Mouse (Mus musculus) intestine, embryonic 16.5 days (tissue): ENCODE data around the gene Dvl2. TPM values are rescaled to one million over a fixed set of nuclear protein-coding genes. Genes with fewer than 3 reads are reported as not detected.

ENCODE experiments used
- ATAC-seq: fragments of 200-750 bp; cut with Nextera tagmentation; 2 replicates; pipeline ENCODE4 v1.8.0; 2017; ENCODE audit warnings: moderate TSS enrichment, moderate library complexity
- H3K27ac ChIP-seq: fragments of 300-500 bp; sonication (generic); 2 replicates; pipeline ENCODE4 v1.5.1; 2014; ENCODE audit warnings: mild to moderate bottlenecking, low read length
- H3K27me3 ChIP-seq: fragments of 300-500 bp; sonication (generic); replicated peaks from 2 replicates; pipeline ENCODE4 v1.6.1; 2014; ENCODE audit warnings: low read length, control low read depth, mixed read lengths; ENCODE audit not compliant: control insufficient read depth, insufficient read depth
- H3K36me3 ChIP-seq: fragments of 300-500 bp; sonication (generic); 2 replicates; pipeline ENCODE4 v1.6.1; 2014; ENCODE audit warnings: low read length, control low read depth; ENCODE audit not compliant: control insufficient read depth, insufficient read depth
- H3K4me1 ChIP-seq: fragments of 300-500 bp; sonication (generic); 2 replicates; pipeline ENCODE4 v1.6.1; 2014; ENCODE audit warnings: low read length, control low read depth, mixed read lengths; ENCODE audit not compliant: control insufficient read depth, insufficient read depth
- H3K4me2 ChIP-seq: fragments of 300-500 bp; sonication (generic); 2 replicates; pipeline ENCODE4 v1.6.1; 2014; ENCODE audit warnings: low read depth, low read length, control low read depth
- H3K4me3 ChIP-seq: fragments of 300-500 bp; sonication (generic); 2 replicates; pipeline ENCODE4 v1.5.1; 2014; ENCODE audit warnings: mild to moderate bottlenecking, low read length
- H3K9ac ChIP-seq: fragments of 300-500 bp; sonication (generic); 2 replicates; pipeline ENCODE4 v1.6.1; 2014; ENCODE audit warnings: low read depth, low read length
- H3K9me3 ChIP-seq: fragments of 300-500 bp; sonication (generic); 2 replicates; pipeline ENCODE4 v1.6.1; 2016; ENCODE audit warnings: low read length, control low read depth; ENCODE audit not compliant: control insufficient read depth
- WGBS: fragments of 180-500 bp; shearing (Covaris S2); extraction: QIAGEN DNeasy Blood & Tissue Kit; methylation state at CpG from one replicate; pipeline ENCODE4 v1.1.7; 2014; 5-methylcytosine and 5-hydroxymethylcytosine counted together
- polyA plus RNA-seq: library from polyadenylated mRNA; unstranded; fragments of >200 nt; fragmentation: Nextera tagmentation; extraction: Ambion mirVana; gene quantifications from 2 replicates; pipeline ENCODE4 v1.2.1, GENCODE M21; 2015

Gene Dvl2
- polyA plus RNA-seq, 1 experiment from 2014 or later, result 23.8 TPM

DNA sequence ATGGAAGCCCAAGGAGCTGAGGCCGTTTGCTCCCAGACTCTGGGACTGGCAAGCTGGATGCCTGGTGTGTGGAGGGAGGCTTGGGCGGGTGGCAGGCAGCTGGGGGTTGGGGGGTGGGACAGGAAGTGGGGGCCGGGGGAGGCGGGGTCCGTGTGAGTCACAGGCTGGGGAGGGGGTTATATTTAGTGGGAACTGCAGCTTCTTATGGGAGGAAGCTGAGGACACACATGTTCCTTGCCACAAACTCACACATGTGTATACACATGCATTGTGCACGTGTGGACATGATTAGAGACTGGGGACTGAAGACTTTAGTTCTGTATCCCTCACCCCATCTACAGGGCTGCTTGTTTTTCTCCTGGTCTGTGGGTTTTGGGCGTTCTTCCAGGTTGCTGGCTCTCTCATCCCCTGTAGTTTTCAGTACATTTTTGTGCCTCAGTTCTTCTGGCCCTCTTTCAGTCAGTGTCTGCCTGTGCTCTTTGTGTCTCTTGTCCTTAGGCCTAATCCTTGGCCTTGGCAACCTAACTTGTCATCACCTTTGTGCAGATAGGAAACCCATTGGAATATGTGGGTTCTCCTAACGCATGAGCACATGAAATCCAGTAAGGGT, 19.7 kb downstream of the Dvl2 start:
- Histone ChIP-seq H3K36me3 (no peaks in the 10 kb centered on the region), H3K4me3 (peak overlapping the region; percentile 61), H3K27ac (peak overlapping the region; percentile 45), H3K27me3 (0 out of 2 replicates have a peak, but pooled peaks cover 2% of the 10 kb centered on the region), H3K4me2 (peak overlapping the region; percentile 70), H3K4me1 (peaks cover 33% of the 10 kb centered on the region), H3K9me3 (no peaks in the 10 kb centered on the region), H3K9ac (peak overlapping the region; percentile 3; the same call in 1 of the 2 replicates)
- WGBS, result 24% methylated on average over 8 of the region's 8 CpGs
- ATAC-seq, result no peak

DNA sequence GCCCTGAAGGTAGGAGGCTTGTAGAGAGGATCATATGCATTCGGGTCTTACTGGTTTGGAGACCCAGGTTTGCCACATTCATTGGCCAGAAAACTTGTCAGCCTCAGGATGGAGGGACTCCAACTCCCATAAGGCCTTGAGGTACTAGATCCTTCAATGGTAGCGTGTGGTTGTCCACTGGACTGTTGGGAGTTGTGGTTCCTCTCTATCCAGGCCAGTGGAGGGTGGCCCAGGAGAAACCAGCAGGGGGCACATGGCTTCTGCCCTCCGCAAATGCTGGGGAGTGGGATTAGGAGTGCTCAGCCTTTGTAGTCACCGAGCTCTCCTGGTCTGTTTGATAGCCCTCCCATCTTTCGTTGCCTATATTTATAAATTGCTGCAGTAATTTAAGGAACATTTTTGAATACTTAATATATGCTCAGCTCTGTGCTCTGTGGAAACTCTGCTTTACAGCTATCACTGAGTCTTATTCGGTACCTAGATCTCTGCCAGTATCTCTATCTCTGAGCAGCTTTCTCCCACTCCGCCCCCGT, 20.4 kb downstream of the Dvl2 start:
- Histone ChIP-seq H3K4me2 (peak overlapping the region; percentile 89), H3K27me3 (0 out of 2 replicates have a peak, but pooled peaks cover 2% of the 10 kb centered on the region), H3K4me1 (peaks cover 35% of the 10 kb centered on the region), H3K9ac (peak overlapping the region; percentile 52; the same call in 1 of the 2 replicates), H3K9me3 (no peaks in the 10 kb centered on the region), H3K27ac (peak overlapping the region; percentile 69), H3K36me3 (no peaks in the 10 kb centered on the region), H3K4me3 (peak overlapping the region; percentile 56)
- WGBS, result under 1% methylated on average over 8 of the region's 8 CpGs
- ATAC-seq, result peak; percentile 89

GRCm38 (mm10) chr11:70021264-70022132, 21.1 kb downstream of the Dvl2 start:
- H3K36me3 ChIP-seq, result no peaks in the 10 kb centered on the region
- H3K4me1 ChIP-seq, result peaks cover 42% of the 10 kb centered on the region
- no peaks in the 10 kb centered on the region for H3K9me3 ChIP-seq
- peak overlapping the region; percentile 69 for H3K27ac ChIP-seq
- peak overlapping the region; percentile 56 for H3K4me3 ChIP-seq
- H3K4me2 ChIP-seq, result peak overlapping the region; percentile 89
- WGBS, result under 1% methylated on average over 39 of the region's 40 CpGs
- ATAC-seq, result peak; percentile 79
- peak overlapping the region; percentile 52; the same call in 1 of the 2 replicates for H3K9ac ChIP-seq
- H3K27me3 ChIP-seq, result 0 out of 2 replicates have a peak, but pooled peaks cover 2% of the 10 kb centered on the region

GRCm38 (mm10) chr11:70023481-70024150, 23.2 kb downstream of the Dvl2 start:
- H3K9ac ChIP-seq, result peak overlapping the region; percentile 55
- H3K27ac ChIP-seq, result peak overlapping the region; percentile 18; the same call in 1 of the 2 replicates
- H3K36me3 ChIP-seq, result no peaks in the 10 kb centered on the region
- H3K4me2 ChIP-seq, result peak overlapping the region; percentile 51
- ATAC-seq, result no peak
- H3K4me3 ChIP-seq, result peak overlapping the region; percentile 32
- peaks cover 48% of the 10 kb centered on the region for H3K4me1 ChIP-seq
- 3% methylated on average over 26 of the region's 29 CpGs for WGBS
- H3K9me3 ChIP-seq, result no peaks in the 10 kb centered on the region
- H3K27me3 ChIP-seq, result 0 out of 2 replicates have a peak, but pooled peaks cover 2% of the 10 kb centered on the region

DNA sequence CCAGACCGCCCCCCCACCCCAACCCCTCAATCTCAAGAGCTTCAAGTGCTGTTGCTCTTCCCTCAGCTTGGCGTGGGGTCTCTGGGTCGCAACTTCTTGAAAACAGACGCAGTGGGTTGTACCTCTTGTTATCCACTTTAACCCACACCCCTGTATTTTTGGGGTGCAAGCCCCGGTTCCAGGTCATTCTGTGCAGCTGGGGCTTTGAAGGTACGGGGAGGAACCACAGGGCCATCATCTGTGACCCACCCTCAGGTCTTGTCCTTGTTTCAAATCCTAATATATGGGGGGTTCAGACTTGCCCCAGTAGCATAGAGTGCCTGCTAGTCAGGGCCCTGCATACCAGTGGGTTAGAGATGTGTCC, 23.7 kb downstream of the Dvl2 start:
- ATAC-seq, result no peak
- 0 out of 2 replicates have a peak, but pooled peaks cover 2% of the 10 kb centered on the region for H3K27me3 ChIP-seq
- no peaks in the 10 kb centered on the region for H3K9me3 ChIP-seq
- no peaks in the 10 kb centered on the region for H3K36me3 ChIP-seq
- H3K4me3 ChIP-seq, result peak overlapping the region; percentile 32
- H3K4me2 ChIP-seq, result peak overlapping the region; percentile 51
- WGBS, result 16% methylated on average over 6 of the region's 6 CpGs
- H3K27ac ChIP-seq, result peak overlapping the region; percentile 48; the same call in 1 of the 2 replicates
- peaks cover 50% of the 10 kb centered on the region for H3K4me1 ChIP-seq
- H3K9ac ChIP-seq, result peak overlapping the region; percentile 55

- Histone ChIP-seq H3K4me3 (peak overlapping the region; percentile 43), H3K4me1 (peaks cover 45% of the 10 kb centered on the region), H3K36me3 (0 out of 2 replicates have a peak, but pooled peaks cover 6% of the 10 kb centered on the region), H3K27ac (peak overlapping the region; percentile 65), H3K9me3 (no peaks in the 10 kb centered on the region), H3K4me2 (peak overlapping the region; percentile 60), H3K27me3 (0 out of 2 replicates have a peak, but pooled peaks cover 2% of the 10 kb centered on the region), H3K9ac (peak overlapping the region; percentile 51)
- 7% methylated on average over 18 of the region's 19 CpGs for WGBS
- peak; percentile 53 for ATAC-seq
Observed at GRCm38 (mm10) chr11:70026689-70027088, 26.3 kb downstream of the Dvl2 start.

DNA sequence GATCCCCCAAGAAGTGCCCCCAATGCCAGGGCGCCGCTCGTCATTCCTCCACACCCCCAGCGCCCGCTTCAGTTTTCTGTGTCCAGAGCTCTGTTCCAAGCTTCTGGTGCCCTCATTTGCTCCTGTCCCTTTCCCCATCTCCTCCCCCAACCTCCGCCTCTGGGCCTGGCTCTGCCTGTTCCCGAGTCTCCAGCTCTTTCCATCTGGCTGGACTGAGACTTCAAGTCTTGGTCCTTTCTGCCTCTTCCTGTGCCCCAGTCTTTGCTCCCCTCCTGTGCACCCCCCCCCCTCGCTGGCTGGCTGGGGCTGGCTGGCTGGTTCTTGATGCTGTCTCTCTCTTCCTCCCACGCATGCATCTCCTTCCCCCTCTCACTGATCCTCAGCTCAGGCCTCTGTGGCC, 27.0 kb downstream of the Dvl2 start:
- H3K4me2 ChIP-seq, result peak overlapping the region; percentile 60
- peaks cover 45% of the 10 kb centered on the region for H3K4me1 ChIP-seq
- 0 out of 2 replicates have a peak, but pooled peaks cover 7% of the 10 kb centered on the region for H3K36me3 ChIP-seq
- 0 out of 2 replicates have a peak, but pooled peaks cover 2% of the 10 kb centered on the region for H3K27me3 ChIP-seq
- no peaks in the 10 kb centered on the region for H3K9me3 ChIP-seq
- WGBS, result 34% methylated on average over 9 of the region's 9 CpGs
- peak overlapping the region; percentile 65 for H3K27ac ChIP-seq
- no peak for ATAC-seq
- peak overlapping the region; percentile 43 for H3K4me3 ChIP-seq
- H3K9ac ChIP-seq, result peak overlapping the region; percentile 51; the same call in 1 of the 2 replicates

- no peak overlapping the region for H3K9ac ChIP-seq
- H3K27me3 ChIP-seq, result 0 out of 2 replicates have a peak, but pooled peaks cover 2% of the 10 kb centered on the region
- 18% methylated on average over 12 of the region's 12 CpGs for WGBS
- H3K9me3 ChIP-seq, result no peaks in the 10 kb centered on the region
- H3K4me2 ChIP-seq, result peak overlapping the region; percentile 51
- 0 out of 2 replicates have a peak, but pooled peaks cover 7% of the 10 kb centered on the region for H3K36me3 ChIP-seq
- H3K4me3 ChIP-seq, result peak overlapping the region; percentile 30
- ATAC-seq, result peak; percentile 12; the same call in 1 of the 2 replicates
- H3K4me1 ChIP-seq, result peaks cover 42% of the 10 kb centered on the region
- H3K27ac ChIP-seq, result peak overlapping the region; percentile 75
Observed at GRCm38 (mm10) chr11:70028401-70029129, 28.2 kb downstream of the Dvl2 start.
